Mouse (Mus musculus): ENCODE results near the gene Amdhd2.
A peak's percentile ranks its signal among the peaks of the same experiment; 100 is the strongest.

Amdhd2 gene

DNA sequence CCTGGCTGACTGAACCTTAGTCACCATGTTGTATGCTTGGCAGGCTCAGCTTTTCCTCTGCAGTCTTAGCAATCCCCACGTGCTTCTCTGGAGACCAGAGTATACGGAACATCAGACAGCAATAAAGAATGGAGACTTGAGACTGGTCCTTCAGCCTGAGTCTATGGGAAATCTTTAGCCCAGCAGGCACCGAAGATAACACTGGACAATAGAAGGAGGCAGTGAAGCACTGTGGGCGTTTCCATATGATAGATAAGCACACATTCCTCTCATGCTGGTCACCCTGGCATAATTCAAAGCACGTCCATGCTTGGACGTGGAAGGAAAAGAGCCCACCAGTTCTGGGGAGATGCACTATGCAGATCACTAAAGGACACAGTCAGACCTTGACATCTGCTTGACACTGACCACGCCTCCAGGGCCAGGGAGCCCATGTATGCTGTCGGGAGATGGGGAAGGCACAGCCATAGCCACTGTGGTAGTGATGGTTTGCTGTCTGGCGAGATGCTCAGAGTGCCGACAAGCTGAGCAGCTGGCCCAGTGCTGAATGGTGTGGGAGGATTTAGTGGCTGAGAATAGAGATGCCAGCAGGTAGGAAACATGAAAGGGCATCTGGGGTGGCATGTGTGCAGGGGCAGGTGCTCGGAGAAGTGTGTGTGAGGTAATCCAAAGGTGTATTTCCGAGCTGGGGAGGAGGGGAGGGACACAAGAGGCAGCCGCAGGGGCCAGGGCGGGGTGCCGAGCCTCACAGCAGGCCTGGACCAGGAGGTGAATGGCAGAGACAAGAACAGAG lies 33.7 kb upstream of the Amdhd2 start:
- DNase-seq (ENCODE audit: low spot score), result no peak

DNA sequence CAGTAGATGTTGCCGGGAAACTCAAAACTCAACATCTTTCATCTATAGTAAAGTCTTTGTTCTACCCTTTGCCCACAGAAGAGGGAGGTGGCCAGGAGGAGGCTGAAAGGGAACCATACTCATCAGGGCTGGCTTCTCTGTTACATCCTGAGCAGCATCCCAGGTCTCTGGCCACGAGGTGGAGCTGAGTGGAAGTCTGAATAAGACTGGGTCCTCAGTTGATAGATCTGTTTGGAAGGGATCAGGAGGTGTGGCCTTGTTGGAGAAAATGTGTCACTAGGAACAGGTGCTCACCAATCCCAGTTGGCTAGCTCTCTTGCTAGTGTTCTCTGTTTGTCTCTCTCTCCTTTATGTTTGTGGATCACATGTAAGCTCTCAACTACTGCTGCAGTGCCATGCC lies 31.8 kb upstream of the Amdhd2 start:
- no peak for DNase-seq (ENCODE audit: low spot score)

- DNase-seq (ENCODE audit: low spot score), result no peak
Measured at GRCm38 (mm10) chr17:24193769-24194168, 30.2 kb upstream of the Amdhd2 start.

GRCm38 (mm10) chr17:24193268-24193667 lies 29.7 kb upstream of the Amdhd2 start:
- DNase-seq (ENCODE audit: low spot score), result no peak

- DNase-seq (ENCODE audit: low spot score), result no peak
Measured at GRCm38 (mm10) chr17:24192848-24193247, 29.3 kb upstream of the Amdhd2 start.

- no peak for DNase-seq (ENCODE audit: low spot score)
Measured at GRCm38 (mm10) chr17:24191481-24191880, 27.9 kb upstream of the Amdhd2 start.

DNA sequence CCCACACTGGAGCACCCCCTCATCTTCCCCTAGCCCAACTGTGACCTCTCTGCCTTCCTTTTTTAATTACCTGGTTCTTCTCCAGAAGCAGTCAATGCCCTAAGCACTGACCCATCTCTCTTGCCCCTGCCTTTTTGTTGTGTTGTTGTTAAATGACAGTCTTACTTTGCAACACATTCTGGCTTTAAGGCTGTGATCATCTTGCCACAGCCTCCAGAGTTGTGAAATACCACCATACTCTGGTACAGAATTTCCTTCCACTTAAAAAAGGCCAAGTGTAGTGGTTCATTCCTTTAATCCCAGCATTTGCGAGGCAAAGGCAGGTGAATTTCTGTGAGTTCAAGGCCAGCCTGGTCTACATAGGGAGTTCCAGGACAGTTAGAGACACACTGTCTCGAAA lies 27.4 kb upstream of the Amdhd2 start:
- no peak for DNase-seq (ENCODE audit: low spot score)

GRCm38 (mm10) chr17:24174259-24174658 lies 10.7 kb upstream of the Amdhd2 start:
- no peak for DNase-seq (ENCODE audit: low spot score)

DNA sequence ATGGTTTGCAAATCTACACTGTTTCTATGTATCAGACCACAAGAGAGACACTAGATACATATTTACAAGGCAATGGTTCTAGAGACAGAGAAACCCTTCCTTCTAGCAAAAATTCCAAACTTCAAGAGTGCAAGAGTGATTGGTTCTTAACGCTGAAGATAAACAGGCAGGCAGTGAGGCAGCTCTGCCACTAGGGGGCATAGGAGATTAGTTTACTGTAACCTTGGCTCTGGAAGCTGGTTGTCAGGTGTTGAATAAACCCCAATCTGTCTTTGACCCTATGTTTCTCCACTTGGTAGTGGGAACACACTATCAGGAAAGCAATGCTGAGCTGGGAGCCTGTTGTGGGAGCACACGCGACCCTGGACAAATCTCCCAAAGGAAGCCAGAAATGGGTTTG lies 9.9 kb upstream of the Amdhd2 start:
- DNase-seq (ENCODE audit: low spot score), result no peak

DNA sequence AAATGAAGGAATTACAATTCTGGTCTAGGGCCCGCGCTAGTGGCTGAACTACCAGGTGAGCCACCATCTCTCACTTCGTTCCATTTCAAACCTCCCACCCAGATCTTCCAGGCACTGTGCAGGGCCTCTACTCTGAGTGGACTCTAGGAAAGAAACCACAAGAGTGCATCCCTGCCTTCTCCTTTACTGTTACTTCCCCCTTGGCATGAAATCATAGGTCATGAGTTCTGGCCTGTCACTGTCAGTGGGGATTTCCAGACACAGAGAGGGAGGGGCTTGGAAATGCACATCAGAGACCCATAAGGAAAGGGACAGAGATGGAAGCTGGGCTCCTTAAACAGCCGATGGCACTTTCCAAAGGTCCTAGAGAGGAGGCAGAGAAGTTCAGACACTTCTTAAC lies 8.2 kb upstream of the Amdhd2 start:
- DNase-seq (ENCODE audit: low spot score), result no peak

- no peak for DNase-seq (ENCODE audit: low spot score)
Measured at GRCm38 (mm10) chr17:24170729-24171128, 7.2 kb upstream of the Amdhd2 start.

DNA sequence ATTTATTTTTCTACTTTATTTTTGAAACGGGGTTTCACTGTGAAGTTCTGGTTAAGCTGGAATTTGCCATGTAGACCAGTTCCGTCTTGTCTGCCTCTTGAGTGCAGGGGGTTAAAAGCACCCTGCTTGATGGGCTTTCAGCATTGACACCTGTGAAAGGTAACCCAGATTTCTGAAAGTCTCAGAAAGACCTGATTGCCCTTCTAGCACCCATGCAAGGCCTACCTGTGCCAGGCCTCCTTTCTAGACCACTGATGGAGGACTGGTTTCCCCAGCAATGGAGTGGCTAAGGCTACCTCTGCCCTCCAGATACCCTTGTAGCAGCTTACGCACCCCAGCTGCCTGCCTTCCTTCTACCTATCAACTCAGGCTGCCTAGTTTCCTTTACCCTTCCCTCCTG lies 6.6 kb upstream of the Amdhd2 start:
- no peak for DNase-seq (ENCODE audit: low spot score)

DNA sequence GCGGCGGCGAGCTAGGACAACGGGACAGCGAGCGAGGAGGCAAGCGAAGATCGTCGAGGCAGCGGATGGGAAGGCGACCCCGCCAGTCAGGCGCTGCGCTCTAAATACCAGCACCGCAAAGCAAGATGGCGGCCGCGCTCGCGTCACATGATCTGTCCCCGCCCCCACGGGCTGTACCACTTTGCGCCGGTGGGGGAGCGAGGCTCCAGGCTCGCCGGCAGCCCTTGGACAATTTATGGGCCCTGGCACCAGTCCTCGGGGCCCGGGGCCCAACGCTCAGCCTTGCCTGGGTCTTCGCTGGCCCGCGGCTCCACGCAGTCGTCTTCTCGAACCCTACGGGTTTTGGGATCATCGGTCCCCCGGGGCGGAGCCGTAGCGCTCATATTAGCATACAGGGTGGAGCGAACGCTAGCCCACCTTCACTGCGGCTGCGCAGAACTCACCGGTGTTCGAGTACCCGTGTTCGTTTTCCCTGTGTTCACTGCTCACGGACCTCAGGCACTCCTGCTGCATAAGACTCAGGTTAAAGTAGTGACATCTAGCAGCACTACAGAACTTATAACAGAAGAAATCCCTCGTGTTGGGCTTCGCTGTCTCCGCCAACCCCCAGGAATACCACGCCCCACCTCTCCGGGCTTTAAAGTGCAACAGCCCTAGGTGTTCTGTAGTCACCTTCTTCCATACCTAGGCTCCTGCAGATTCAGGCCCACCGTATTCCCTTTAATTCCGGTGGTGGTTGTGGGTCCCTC lies 5.9 kb upstream of the Amdhd2 start, which contains the start of gene Atp6v0c:
Atp6v0c (minus strand) TSS at position 386 of the 749 bp plus-strand sequence.
- peak; percentile 81 for DNase-seq (ENCODE audit: low spot score)

- DNase-seq (ENCODE audit: low spot score), result no peak
Measured at GRCm38 (mm10) chr17:24168590-24169277, 5.2 kb upstream of the Amdhd2 start.

- DNase-seq (ENCODE audit: low spot score), result no peak
Measured at GRCm38 (mm10) chr17:24167891-24168505, 4.4 kb upstream of the Amdhd2 start.

GRCm38 (mm10) chr17:24167120-24167519 lies 3.6 kb upstream of the Amdhd2 start:
- DNase-seq (ENCODE audit: low spot score), result no peak

DNA sequence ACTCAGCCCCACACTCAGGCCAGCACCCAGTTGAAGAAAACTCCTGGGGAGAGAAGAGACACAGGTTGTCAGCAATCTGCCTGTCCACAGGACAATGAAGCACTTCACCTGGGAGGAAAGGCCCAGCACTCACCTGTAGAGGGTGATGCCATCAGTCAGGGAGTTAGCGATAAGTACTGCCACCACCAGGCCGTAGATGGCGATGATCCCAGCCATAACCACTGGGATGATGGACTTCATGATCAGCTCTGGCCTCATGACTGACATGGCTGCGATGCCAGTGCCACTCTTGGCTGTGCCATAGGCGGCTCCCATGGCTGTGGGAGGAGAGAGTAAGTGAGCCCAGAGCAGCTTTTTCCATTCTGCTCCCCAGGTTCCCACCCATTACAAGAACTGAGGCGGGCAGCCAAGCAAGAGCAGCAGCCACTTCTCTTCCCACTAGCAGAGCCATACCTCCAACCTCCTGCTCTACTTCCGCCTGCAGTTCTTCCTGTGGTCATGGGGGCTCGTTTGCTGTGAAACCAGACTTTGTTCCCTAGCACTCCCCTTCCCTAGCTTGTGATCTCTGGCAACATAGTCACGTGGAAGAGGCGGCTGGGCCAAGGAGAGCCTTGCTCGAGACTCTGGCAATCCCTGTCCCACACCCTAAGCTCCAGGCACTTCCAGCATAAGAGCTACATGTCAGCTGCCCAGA lies 1.1 kb upstream of the Amdhd2 start:
- DNase-seq (ENCODE audit: low spot score), result no peak

DNA sequence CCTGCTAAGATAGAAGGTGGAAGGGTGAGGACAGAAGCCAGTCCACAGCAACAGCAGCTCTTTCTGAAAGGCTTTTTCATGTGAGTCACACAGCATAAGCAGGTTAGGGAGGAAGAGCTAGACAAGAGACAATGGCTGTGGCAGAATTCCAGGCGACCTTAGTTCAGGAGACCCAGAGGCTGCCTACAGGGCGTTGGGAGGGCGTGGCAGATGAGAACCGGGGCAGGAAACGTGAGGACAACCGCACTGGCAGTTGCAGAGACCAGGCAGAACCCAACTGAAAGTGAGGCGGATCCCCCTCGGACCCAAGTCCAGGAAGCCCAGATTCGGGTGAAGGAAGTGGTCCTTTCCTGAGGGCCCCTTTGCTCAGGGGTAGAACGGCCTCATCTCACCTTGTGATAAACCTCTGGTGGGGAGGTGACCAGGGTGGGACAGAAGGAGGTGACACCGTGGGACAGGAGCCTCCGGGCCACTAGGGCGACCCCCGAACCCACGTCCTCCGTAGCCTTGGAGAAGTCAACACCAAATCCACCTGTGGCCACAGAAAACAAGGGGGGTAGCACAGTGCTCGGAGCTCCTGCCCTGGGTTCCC lies 886 bp downstream of the Amdhd2 start:
- no peak for DNase-seq (ENCODE audit: low spot score)

DNA sequence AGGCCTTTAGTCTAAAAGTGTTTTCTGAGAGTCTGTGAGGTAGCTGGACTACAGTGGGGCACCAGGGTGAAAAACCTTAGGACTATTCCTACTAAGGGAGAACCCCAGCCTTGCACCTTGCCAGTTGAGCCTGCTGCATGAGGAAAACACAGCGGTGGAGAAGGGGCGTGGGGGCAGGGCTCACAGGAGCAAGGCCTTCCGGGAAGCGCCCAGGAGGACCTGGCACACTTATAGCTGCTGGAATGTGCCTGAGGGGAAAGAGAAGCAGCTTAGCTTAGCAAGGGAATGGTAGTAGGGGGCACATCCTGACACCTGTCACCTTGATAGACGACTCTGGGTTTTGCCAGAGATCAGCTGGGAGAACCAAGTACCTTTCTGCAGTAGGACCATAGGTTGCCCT lies 2.1 kb downstream of the Amdhd2 start:
- no peak for DNase-seq (ENCODE audit: low spot score)

DNA sequence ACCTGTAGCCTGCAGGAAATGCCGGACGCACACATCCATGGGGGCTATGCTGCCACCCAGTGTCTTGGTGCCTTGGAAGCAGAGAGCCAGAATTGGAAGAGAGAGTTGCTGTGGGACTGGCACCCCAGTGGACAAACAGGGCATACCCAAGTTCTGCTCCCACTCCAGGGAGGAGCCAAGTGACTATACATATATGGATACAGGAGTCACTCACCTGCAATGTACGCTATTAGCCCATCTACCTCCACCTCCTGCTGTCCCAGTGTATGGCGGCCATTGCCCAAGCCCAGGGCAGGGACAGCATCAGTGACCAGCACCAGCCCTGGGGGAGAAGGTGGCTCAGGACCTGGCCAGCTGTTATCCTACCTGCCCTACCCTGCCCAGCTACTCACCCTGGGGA lies 6.0 kb downstream of the Amdhd2 start:
- DNase-seq (ENCODE audit: low spot score), result no peak

DNA sequence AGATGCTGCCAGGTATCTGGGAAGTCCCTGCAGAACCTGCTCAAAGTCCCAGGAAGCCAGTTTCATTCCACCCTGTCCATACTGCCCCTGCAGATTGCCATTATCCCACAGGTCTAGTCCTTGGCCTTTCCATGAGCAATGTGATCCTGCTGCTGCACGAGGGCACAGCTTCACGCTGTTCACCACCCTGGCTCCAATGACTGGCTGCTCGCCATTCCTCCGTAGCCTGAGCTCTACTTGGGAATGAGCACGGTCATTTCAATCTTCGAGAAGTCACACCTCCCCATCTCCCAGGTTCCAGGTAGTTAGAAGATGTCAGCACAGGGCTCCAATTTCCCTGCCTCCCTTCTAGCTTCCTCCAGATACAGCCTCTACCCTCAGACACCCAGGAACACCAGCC lies 6.4 kb downstream of the Amdhd2 start:
- no peak for DNase-seq (ENCODE audit: low spot score)
